Mouse (Mus musculus) left cerebral cortex, adult 11 months (tissue): ENCODE measurements around the gene Ceacam16.

ENCODE experiments used
- DNase-seq: peaks from one replicate; pipeline ENCODE4 v3.0.0; 2022; ENCODE audit warnings: low spot score

Ceacam16 gene

DNA sequence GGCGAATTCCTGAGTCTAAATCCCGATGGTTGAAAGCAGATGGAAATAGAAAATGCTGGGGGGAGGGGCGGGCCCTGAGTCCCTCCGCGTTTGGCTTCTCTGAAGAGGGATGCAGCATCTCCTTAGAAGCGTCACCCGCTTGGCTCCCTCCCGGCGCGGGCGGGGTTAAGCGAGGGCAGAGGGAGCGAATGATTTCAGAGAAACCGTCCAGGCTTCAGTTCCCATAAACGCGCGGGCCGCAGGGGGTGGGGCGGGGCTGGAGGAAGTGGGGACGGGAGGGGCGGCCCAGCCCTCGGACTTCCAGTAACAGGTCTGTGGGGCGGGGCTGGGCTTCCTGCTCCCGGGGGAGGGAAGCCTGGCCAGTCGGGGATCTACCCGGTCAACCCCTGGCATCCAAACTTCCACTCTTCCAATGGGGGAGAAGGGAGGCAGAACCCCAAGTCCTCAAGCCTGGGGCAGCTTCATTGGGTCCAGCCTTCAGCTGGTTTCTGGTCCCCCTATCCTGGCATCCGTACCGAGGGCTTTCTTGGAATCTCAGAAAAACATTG is 44.8 kb downstream of the Ceacam16 start:
- DNase-seq = peak; percentile 40

DNA sequence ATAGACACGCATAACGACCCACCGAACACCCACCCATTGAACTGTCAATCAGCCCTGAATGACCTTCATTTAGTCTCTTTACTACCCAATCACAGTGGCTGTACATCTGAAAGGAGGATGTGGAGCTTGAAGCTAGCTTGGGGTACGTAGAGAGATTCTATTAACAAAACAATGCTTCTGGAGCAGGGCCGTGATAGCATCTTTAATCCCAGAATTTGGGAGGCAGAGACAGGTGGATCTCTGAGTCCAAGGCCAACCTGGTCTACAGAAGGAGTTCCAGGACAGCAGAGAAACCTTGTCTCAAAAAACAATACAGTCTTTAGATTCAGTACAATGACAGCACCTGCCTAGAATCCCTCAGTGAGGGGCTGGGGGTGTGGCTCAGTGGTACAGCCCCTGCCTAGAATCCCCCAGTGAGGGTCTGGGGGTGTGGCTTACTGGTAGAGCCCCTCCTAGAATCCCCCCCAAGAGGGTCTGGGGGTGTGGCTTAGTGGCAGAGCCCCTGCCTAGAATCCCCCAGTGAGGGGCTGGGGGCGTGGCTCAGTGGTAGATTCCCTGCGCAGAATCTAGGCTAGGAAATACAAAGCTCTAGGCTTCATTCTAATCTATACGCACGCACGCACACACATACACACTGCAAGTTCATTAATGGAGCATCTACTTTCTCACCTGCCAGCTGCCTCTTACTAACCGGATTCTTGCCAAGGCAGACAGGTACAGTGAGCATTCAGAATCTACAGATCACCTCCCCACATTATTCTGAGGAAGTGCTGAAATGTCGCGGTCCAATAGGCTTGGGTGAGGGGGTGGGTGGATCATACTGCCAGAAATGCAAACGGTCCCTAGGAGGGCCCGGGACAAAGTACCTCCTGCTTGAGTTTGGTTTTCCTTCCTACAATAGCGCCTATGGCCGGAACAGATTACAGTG is 45.5 kb downstream of the Ceacam16 start:
- DNase-seq = no peak

DNA sequence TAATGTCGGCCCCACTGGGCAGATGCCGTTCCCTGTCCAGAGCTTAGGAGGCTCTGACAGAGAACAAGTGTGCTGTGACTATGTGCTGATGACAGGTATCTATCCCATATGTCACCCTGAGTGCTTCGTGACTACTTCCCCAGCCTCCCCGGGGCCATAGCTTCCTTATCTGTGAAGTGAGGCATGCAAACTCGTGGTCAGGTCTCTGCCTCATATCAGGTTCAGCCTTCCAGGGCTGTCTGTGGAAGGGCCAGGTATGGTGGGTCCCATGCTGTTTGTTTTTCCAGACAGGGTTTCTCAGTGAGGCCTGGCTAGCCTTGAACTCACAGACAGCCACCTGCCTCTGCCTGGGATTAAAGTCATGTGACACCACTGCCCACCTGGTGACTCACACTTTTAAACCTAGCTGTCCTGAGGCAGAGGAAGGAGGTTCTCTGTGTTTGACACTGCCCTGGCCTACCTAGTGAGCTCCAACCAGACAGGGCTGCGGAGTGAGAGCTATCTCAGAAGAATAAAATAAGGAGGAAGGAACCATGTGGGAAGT is 47.4 kb downstream of the Ceacam16 start:
- no peak for DNase-seq

DNA sequence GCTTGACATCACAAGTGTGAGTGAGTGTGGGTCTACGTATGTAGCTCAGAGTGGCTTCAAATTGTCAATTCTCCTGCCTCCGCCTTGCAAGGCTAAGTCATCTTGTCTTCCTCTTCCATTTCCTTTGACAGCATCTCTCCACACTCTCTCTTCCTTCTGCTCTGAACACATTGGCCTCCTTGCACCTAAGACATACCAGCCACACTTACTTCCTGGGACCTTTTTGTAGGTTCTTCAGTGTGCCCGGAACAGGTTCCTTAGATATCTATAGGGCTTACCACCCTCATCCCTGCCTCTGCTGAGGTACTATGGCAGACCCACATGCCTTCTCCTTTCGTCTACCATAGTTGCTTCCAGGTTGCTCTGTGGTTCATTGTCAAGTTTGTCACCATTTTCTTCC is 47.9 kb downstream of the Ceacam16 start:
- DNase-seq = no peak

DNA sequence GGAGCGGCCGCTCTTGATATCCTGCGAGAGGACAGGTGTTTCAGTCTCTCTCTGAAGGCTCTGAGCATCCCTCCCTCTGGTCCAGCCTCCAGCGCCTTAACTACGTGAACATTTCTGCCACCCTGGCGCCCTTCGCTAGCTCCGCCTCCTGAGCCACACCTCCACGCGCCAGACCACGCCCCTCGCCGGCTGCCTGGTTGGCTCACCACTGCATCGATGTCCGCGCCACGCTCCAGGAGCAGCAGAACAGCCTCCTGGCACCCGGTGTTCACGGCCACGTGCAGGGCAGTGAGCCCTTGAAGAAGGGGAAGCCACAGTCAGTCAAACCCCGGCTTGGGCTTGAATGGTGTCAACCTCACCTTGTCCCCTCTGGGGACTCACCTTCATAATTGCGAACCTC is 50.0 kb downstream of the Ceacam16 start:
- no peak for DNase-seq

DNA sequence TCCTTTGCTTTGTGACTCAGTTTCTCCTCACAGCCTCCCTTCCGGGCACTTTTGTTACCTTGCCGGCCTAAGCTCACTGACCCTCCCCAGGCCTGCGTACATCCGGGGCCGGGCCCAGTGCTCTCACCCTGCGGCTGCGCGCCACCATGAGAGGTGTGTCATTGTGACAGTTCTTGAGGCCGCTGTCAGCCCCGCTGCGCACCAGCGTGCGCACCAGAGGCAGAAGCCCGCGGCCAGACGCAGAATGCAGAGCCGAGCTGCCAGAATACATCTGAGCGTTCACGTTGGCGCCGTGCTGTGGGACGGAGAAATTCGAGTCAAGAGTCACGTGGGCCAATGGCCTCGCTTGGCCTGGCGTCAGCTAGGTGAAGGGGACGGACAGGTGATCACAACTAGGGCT is 51.7 kb downstream of the Ceacam16 start:
- DNase-seq = no peak

DNA sequence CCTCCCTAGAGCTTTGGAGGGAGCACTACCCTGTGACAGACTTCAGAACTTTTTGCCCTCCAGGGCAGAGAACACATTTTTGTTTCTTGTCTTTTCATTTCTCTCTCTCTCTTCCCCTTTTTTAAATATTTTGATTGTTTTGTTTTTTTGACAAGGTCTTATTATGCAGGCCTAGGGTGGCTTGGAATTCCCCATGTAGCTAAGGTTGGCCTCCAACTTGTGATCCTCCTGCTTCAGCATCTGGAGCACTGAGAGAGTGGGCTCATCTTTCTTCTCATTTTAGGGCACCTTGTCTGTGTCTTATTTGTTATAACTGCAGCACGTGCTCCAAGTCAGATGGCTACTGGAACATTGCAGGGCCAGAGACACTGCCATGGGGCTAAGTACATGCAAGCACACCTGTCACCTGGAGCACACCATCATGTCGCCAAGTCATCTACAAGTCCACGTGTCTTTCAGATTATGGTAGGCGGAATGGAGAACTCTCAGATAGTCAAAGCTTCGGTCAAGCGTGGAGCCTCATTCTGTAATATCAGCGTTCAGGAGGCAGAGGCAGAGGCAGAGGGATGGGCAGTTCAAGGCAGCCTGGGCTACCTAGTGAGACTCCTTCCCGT is 54.6 kb downstream of the Ceacam16 start:
- no peak for DNase-seq

DNA sequence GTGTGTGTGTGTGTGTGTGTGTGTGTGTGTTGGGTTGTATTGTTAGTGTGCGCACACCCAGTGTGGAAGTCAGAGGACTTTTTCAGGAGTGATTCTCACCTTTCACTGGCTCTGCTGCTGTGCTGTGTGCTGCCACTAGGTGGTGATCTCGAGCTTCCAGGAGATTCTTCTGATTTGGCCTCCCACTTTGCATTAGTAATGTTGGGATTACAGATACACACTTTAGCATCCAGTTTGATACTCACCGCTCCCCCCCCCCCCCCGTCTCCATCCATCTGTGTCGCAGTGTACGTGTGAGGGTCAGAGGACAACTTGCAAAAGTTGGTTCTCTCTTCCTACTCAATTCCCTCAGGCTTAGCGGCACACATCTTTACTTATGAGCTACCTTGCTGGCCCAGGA is 58.1 kb downstream of the Ceacam16 start:
- no peak for DNase-seq
